Mouse (Mus musculus) 3134 (cell line): ENCODE results near the gene Ggt6.
"Not testable (repeated sequence)": the region's sequence is repeated elsewhere in the genome, so short reads cannot be mapped to it uniquely, and the experiment has no call there.

Experiments used
- DNase-seq: peaks from one replicate; pipeline ENCODE4 v3.0.0-alpha.2; 2011; ENCODE audit warnings: low spot score; ENCODE audit not compliant: insufficient read length; ENCODE audit errors: extremely low read depth

Ggt6 gene

GRCm38 (mm10) chr11:72436756-72437650 lies 1.7 kb downstream of the Ggt6 start:
- DNase-seq = no peak

- DNase-seq = no peak
Observed at GRCm38 (mm10) chr11:72438411-72438810, 3.1 kb downstream of the Ggt6 start.

DNA sequence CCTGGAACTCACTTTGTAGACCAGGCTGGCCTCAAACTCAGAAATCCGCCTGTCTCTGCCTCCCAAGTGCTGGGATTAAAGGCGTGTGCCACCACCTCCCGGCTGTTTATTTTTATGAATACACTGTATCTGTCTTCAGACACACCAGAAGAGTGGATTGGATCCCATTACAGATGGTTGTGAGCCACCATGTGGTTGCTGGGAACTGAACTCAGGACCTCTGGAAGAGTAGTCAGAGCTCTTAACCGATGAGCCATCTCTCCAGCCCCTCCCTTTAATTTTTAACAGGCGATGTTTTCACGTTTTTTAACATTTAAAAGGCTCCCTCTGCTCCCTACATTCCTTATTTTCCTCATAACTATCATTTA lies 5.3 kb downstream of the Ggt6 start:
- not testable (repeated sequence) for DNase-seq

DNA sequence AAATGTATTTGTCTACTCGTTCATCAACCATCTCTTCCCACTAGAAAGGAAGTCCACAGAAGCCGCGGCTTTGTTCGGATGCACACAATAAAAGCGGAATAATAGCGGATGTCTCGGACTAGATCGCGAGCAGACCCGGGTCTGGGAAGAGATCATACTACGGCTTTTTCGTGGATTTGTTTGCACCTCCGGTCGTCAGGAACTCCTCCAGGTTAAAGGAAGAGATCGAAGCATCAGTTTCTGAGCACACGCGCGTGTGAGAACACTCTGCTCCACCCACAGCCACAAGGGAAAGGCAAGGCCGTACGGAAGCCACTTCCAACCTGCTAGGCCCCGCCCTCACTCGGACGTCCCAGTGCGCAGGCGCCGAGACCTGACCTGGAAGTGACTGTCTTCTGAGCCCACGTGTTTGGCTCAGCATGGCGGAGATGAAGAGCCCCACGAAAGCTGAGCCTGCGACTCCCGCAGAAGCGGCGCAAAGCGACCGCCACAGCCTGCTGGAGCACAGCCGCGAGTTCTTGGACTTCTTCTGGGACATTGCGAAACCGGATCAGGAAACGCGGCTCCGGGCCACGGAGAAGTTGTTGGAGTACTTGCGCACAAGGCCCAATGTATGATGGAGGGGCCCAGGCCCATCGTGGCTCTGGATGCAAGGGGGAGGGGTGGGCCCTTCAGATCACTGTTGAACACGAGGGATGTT lies 5.8 kb downstream of the Ggt6 start, which contains the start of gene Mybbp1a:
TSS of gene Mybbp1a (plus strand) at position 391 of the 700 bp plus-strand sequence.
- DNase-seq = peak; percentile 97

DNA sequence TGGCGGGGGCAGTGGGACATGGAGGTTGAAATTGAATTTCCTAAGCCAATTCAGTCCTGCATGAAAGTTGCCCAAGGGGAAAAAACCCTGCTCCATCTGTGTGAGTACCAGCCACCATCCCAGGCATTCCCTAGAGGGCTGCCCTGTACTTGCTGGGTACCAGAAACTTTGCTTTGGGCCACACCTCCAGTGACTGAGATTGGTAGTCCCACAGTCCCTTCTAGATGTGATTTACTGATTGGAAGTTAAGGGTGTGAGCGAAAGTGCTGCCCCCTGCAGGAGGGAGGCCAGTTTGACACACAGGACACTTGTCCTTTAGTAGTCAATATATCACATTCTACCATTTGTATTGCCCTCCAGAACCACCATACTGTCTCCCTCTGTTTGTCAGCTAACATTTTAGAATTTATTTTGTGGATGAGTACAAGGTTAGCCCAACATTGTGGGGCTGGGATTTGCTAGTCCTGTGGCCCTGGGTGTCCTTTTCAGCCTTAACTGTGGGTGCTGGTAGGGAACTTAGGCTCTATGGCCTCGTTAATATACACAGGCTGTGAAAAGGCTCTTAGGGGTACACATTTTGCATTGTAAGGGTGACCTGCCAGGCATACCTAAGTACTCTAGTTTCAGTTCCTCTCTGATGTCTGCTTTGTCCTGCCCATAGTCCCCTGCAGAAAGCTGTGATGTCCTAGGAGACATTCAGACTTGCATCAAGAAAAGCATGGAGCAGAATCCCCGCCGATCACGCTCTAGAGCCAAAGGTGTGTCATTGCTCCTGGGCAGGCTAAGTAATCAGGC lies 11.2 kb downstream of the Ggt6 start:
- no peak for DNase-seq

DNA sequence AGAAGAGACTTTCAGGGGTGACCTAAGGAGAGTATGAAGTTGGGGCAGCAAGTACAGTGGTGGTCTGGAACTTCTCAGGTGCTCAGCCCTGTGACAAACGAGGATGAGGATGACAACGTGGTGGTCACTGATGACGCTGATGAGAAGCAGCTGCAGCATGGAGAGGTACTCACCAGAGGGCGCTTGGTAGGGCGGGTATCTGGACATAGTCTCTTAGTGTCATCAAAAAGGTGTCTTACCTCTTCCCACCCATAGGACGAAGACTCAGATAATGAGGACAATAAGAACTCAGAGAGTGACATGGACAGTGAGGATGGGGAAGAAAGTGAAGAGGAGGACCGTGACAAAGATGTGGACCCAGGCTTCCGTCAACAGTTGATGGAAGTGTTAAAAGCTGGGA lies 12.1 kb downstream of the Ggt6 start:
- DNase-seq = no peak

DNA sequence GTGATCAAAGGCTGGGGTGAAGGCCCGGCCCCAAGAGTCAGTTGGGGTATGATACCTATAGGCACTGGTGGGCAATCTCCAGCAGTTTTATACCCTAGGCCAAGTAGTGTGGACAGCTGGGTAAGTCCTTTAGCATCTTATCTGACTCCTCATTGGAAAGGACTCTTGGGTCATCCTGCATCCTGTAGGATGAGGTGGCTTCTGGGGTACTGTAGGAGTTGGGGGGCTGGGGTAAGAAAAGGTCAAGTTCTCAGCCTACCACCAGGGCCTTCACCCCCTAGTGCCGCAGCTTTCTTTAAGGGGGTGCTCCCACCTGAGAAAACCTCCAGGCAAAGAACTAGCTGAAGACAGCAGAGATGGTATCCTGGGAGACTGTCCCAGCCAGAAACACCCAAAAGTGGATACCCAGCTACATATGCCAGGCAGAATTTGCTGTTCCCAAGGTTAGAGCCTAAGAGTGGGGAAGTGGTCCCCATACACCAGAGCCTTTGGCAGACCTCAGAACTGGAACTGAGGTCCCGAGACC lies 16.9 kb downstream of the Ggt6 start:
- DNase-seq = no peak

DNA sequence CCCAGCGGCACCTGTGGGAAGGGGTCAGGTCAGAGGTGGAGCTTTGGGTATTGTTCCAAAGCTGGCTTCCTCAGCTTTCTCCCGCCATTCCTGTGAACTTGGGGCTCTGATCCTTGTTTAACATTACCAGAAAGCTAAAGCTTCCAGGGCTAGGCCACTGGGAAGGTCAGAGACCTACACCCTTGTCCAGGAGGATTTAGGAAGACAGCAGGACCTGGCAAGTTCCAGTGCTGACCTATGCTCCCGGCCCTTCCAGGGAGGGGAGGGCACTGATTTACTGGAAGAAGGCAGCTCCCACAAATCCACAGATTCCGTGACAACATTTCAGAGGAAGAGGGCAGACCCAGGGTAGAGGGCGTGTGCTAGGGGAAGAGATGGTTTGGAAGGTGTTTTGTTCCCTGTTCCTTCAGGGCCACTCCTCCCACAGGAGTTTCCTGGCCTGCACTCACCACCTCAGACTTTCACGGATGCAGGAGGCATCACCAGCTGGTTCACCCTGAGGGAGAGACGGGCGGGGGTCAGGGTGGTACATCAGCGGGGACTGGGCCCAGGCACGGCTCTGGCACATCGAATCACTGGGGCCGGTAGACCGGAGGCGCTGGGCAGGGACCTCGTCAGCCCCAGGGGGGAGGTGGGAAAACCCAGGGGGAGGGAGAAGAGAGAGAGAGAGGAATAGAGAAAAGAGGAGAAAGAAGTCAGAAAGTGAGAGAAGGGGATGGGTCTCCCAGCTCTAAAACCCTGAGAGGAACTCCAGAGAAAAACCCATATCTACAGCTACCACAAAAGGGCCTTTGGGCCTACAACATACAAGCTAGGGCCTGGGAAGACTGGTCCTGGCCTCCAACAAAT lies 18.0 kb downstream of the Ggt6 start:
- no peak for DNase-seq

GRCm38 (mm10) chr11:72455694-72456093 lies 20.4 kb downstream of the Ggt6 start:
- no peak for DNase-seq

GRCm38 (mm10) chr11:72457995-72458496 lies 22.7 kb downstream of the Ggt6 start:
- no peak for DNase-seq

GRCm38 (mm10) chr11:72458502-72458901 lies 23.2 kb downstream of the Ggt6 start:
- DNase-seq = no peak

- no peak for DNase-seq
Observed at GRCm38 (mm10) chr11:72461500-72461981, 26.2 kb downstream of the Ggt6 start.

DNA sequence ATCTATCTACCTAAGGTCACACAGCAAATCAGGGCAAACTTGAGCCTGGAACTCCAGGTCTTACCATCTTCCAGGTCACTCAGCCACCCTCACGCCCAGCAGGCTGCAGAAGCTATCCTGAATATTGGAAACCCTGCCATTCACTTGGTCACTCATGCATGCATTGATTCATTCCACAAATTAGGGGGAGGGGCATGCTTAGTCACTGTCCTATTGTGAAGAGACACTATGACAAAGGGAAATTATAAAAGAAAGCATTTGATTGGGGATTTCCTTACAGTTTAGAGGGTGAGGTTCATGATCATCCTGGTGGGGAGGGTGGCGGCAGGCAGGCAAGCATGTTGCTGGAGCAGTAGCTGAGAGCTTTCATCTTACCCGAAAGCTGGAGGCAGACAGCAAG lies 29.5 kb downstream of the Ggt6 start:
- no peak for DNase-seq

DNA sequence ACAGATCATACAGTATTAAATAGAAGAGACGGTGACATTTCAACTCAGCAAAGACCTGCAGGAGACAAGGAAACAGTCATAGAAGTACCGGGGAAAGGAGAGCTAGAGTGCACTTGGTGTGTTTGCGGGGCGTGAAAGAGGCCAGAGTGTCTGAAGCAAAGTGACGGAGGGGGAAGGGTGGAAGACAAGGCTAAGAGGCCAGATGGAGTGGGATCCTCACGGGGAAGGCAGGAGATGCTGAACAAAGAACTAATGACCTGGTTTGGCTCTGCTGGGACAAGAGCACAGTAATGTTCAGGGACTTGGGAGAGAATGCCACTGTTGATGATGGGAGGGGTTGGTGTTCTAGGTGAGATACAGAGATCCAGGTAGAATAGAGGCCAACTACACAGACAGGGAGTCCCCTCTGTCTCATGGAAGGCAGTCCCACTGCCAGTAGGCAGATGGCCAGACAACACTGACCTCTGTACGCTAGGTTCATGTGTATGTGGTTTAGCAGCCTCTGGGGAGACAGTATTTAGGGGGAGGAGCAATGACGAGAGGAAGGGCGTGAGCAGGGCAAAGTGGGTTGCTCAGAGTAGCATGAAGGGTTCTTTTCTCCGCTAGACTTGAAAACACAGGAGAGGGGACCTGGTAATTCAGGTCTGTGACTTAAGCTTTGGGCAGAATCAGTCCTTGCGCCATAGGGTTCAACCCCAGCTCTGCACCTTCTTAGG lies 30.8 kb downstream of the Ggt6 start:
- DNase-seq = no peak

GRCm38 (mm10) chr11:72466694-72467507 lies 31.6 kb downstream of the Ggt6 start:
- DNase-seq = no peak

GRCm38 (mm10) chr11:72468525-72468924 lies 33.2 kb downstream of the Ggt6 start:
- DNase-seq = no peak

- peak; percentile 45 for DNase-seq
Observed at GRCm38 (mm10) chr11:72469217-72469616, 33.9 kb downstream of the Ggt6 start.

DNA sequence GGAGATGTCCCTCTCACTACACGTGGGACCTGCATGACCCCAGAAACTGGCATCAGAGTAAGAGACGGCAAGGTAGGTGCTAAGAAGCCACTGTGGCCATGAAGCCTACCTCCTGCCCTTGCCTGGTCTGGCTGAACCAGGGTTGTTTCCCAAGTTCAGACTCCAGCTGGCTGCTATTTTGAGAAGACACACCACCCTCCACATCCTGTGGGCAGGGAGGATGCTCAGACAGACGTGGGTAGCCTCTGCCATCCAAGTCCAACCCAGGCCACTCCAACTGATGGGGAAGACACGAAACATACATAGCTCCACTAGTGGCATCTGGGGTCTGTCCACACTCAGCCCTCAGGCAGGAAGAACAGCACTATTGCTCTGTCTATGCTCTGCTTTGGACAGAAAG lies 34.7 kb downstream of the Ggt6 start:
- DNase-seq = no peak
